Mouse (Mus musculus) induced T-regulatory cell, adult 2 months (primary cell): ENCODE measurements around the gene Card10.

Experiments
- DNase-seq: peaks from one replicate; pipeline ENCODE4 v3.0.0-alpha.2; 2012; ENCODE audit warnings: low read depth

Gene Card10

DNA sequence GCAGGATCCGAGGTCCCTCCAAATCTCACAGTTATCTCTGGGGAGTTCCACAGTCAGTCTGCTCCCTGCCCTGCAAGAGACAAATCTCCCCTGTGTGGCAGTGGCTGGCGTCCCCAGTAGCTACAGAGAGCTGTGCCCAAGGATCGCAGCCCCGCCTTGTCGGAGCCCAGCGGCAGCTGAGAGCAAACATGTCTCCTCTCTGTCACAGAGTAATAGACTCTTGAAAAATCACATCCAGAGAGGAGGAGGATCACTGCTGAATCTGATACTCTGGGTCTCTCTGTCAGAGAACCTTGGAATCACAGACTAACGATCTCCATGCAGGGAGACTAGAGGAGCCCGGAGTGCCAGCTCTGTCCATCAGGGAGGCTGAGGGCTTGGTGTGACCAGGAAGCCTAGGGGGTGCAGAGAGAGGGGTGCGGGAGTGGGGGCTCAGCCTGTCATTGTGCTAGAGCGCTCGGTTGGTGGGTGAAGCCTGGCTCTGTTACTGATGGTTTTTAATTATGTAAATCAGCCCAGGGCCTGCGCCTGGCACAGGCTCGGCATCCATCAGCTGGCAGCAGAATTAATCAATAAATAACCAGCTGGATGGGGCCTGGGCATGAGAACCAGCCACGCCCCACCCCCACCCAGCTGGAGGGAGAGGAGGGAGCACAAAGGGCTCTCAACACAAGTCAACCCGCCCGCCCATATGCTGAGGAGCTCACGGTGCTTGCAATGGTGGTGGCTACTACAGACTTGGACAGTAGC lies 67.2 kb downstream of the Card10 start:
- no peak for DNase-seq

DNA sequence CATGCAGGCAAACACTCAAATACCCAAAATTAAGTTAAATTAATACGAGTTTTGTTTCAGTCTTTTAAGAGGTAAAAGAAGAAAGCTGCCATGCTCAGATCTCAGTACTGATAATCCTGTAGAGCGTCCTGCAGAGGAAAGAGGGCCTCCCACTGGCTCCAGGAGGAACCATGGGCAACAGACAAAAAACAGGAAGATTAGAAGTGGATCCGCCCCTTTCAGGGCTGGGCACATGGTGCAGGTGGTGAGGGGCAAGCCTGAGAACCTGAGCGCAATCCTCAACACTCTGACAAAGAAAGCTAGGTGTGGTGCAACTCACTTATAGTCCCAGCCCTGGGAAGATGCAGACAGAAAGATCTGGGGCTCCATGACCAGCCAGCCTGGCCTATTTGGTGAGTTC lies 71.0 kb downstream of the Card10 start:
- no peak for DNase-seq

DNA sequence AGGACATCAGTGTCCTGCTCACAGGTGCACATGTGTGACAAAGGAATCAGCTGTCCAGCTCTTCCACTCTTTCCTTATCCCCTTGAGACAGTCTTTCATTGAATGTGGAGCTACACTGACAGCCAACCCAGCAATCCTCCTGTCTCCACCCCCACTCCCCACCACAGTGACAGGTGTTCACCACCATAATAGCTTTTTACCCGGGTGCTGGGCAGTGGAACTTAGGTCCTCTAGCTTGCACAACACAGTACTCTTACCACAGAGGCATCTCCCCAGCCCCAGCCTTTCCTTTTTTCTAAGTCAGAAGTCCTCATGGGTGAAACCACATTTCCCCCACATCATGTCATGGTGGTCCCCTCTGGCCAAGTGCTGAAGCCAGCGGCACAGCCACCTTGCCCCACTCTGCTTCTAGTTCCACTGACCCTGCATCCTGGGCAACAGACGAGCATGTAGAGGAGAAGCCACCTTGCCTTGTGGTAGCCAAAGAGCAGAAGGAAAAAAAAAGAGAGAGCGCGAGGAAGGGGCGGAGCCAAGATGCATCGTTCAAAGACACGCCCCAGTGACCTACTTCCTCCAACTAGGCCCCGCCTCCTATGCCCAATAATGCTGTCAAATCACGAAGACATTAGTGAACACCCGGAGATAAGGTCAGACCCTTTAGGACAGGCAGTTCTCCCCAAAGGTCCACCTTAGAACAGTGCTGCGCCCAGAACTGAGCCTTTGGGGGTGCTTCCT lies 72.4 kb downstream of the Card10 start:
- peak; percentile 44 for DNase-seq

DNA sequence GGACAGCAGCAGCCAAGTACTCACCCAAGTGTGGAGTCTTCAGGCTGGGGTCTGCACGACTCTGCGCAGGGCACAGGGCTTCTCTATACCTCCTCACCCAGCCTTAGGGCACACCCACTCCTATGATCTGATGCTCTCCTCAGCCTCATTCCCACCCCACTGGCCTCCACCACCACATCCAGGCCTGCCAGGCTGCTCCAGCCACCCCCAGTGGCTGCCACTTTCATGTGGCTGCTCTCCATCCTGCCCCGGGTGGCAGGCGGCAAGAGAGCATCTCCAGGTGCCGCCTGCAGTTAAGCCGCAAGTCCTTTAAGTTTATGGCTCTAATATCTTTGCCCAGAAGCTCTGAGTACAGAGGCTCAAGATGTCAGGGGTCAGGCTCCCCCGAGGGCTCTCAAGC lies 76.1 kb downstream of the Card10 start:
- DNase-seq = no peak
